Mouse (Mus musculus) testis, postnatal 10 days (tissue): ENCODE measurements around the gene Cd207.

ENCODE experiments used
- DNase-seq: peaks from one replicate; pipeline ENCODE4 v3.0.0; 2021; ENCODE audit warnings: low spot score

The Cd207 gene

DNA sequence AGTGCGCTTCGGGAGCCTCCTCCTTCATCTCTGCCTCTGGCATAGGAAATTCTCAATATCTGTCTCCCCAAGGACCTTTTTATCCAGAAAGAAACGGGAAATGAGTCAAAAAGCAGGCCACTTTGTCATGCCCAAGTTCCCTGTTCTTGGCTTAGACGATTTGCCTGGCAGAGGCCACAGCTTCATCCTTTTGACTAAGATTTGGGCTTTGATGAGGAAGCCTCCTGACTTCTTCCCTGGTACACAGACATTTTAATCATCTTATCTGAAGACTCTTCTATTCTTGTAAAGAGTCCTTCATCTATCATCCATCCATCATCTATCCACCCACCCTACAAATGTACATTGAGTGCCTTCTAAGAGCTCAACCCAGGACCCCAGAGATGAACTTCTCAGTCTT, at the start of gene Cd207:
Cd207 (minus strand) TSS at position 101 of the 400 bp plus-strand sequence.
- no peak for DNase-seq

DNA sequence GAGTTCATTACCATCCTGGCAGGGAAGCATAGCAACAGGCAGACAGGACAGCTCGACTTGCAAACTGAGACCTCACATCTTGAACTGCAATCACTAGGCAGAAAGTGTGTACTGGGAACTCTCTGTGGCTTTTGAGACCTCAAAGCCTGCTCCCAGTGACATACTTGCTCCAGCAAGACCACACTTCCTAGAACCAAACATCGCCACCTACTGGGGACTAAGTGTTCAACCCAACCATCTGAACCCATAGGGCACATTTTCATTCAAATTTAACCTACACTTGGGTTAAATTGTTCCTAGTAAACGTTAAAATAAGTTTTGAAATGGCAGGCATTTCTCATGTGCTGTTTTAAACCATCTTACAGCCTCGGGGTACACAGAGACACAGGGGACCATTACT, 49.5 kb upstream of the Cd207 start:
- DNase-seq = no peak

DNA sequence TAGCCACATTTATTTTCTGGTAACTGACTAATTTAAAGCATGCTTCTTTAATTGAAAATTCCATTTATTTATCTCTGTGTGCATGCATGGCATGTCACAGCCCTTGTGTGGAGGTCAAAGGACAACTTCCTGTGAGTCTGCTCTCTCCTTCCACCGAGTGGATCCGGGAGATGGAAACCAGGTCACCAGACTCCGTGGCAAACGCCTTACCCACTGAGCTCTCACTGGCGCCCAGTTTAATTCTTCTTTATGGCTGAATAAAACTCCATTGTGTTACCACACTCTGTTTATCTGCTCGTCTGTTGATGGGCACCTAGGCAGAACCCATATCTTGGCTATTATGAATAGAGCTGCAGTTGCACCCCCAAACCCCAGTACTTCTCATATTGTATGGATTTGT, 44.9 kb upstream of the Cd207 start:
- DNase-seq = no peak

DNA sequence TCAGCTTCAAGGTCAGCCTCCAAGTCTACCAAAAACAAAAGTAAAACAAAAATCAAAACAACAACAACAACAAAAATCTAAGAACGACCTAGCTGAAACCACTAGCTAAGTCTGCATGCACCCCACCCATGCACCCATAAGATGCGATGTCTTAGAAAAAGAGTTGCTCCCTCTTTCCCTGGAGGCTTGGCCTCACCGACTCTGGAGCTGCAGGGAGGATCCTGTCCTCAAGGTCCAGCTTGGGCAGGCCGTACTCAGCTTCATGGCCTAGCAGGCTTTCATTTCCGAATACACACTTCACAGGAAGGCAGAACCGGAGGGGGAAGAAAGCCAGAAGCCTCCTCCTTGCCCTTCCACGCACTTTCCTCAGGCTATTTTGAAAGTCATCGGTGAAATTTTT, 39.4 kb upstream of the Cd207 start:
- DNase-seq = no peak

DNA sequence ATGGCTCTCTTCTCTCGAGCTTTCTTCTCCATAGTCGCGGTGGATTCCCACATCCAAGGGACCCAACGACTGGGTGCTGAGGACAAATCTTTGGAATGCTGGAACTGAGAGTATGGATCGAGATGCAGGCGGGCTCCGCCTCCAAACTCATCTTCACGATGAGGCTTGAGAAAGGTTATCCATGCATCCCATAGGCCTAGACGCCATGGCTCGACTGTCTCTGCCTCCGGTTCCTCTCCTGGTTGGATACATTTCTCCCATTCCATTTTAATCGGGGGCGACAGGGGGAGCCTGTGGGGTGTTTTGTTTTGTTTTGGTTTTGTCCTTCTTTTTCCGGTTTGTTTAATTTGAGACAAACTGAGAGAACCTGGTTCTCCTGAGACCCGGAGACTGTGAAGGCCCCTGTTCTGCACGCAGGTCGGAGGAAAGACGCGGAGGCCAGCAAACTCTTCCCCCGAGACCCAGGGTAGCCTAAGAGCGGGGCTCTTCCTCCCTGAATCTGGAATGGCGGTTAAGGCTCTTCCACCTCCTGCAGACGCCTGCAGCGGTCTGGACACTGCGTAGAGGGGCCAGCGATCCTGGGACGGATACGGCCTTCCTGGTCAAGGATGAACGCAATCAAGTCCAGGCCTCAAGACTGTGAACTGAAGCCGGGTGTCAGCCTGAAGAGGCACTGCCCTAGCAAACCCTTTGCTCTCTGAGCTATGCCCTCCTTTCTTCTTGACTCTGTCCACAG, 38.0 kb upstream of the Cd207 start:
- no peak for DNase-seq

DNA sequence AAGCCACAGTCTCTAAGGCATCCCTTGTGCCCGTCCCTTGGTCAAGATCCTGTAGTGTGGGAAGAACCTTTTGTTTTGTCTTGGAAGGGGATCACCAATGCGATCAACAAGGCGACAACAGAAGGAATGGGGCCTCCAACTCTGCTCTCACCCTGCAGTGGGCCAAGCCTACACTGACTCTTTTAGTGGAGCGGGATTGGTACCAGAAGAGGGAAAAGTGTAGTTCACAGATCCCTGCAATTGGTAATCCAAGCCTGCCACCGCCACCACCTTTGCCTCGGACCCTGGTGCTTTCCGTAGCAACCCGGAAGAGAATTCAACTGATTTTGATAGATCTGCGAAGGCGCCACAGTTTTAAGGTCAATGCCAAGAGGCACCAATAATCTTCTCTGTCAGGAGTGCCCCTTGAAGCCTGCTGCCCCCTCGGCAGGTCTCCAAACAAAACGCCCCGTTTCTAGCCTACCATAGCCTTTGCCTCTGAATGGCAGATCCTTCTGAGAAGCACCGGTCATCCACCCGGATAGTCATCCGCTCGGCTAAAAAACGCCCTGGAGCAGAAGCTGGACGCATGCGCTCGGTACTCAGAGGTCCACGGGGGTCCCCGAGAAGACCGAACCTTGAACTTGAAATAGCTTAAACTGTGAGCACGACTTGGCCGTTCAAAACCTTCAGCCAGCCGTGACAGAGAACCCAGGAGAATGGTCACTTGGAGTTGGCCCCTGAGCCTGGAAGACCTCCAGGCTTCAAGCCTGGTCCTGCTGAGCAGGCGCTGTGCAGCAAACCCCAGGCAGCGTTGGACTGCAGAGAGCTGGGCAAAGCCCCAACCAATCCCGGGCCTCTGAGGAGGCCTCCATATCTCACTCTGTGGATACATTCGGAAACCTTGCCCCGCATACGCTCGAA, 36.8 kb upstream of the Cd207 start:
- no peak for DNase-seq

DNA sequence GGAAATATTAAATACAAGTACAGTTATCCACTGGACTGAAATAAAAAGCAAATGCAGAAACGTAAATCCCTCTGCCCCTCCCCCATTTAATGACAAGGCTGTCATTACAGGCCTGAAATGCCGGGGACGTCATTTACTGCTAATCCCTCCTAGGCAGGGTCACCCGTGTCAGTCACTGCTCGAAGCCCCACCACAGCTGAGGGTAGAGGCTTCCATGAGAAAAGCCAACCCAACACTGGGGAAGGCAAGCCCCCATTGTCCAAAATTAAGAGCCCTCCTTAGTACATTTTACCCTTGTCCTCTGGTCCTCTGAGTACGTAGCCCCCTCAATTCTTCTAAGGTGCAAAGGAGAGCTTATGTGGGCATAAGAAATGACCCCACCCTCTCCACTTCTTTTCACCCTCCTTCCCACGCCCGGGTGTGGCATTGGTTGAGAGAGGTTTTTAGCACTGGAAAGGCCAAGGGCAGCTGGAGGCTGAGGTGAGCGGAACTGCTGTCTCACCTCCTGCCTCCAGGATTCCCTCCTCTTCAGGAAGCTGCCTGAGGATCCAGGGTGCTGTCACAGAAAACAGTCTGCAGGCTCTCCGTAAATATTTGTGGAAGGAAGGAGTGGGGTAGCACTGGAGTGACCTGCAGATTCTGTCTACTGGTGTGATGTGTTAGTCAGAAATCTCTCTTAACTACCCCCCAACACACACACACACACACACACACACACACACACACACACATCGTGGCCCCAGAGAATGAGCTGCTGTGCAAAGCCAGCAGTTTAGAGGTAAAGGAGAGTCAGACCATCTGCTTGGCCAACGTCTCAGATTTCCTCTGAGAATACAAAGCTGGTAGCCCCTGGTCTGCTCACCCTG, 35.8 kb upstream of the Cd207 start:
- no peak for DNase-seq

DNA sequence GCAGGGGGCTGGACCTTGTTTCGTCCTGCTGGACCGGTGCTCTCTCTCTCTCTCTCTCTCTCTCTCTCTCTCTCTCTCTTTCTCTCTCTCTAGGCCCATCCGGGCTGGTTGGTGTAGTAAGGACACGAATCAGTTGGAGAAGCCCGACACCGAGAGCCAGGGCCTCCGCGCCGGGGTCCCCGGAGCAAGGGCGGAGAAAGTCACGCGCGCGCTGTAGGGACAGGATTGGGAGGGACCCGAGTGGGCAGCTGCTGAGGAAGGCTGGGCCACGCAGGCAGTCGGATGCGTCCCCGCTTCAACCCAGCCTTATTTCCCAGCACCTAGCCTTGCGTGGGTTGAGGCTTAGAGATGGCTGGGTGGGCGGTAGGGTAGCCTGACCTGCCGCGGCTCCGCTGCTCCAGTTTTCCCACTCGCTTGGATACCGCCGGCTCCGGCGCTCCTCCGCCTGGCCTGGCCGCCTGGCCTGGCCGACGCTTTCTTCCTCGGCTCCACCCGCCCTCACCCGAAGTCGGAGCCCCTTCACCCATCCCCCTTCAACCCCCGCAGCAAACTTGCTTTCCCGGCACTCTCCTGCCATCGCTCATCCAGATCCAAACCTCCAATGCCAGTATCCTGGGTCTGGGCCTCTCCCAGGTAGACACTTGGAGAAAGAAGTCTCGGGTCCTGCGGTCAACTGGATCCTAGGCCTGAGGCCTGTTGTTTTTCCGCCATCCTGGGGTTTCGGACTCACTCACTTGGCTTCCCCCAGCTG, 34.2 kb upstream of the Cd207 start:
- DNase-seq = no peak

DNA sequence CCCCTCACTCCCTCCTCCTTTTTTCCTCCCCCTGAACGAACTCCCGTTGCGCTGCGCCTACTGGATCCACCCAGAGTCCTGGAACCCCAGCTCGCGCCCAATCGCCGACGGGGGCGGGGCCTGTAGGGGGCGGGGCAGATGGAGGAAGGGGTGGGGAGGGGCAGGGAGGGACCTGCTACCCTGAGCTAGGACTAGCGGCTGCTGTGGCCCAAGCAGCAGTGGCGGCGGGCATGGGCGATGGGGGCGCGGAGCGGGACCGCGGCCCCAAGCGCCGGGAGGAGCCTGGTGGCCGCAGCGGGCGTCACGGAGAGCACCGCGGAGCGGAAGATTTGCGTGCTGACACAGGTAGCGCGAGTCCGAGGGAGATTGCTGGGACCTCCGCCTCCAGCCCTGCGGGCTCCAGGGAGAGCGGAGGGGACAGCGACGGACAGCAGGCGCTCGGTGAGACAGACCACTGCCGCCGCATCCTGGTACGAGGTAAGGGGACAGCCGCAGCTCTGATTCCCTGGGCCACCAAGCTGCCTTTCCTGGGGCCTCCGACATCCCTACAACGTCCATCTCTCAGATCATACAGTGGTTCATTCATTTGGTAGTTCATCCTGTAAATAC, 33.5 kb upstream of the Cd207 start, which contains the start of gene Vax2:
Vax2 (plus strand) TSS at position 198 of the 609 bp plus-strand sequence.
- DNase-seq = peak; percentile 81

DNA sequence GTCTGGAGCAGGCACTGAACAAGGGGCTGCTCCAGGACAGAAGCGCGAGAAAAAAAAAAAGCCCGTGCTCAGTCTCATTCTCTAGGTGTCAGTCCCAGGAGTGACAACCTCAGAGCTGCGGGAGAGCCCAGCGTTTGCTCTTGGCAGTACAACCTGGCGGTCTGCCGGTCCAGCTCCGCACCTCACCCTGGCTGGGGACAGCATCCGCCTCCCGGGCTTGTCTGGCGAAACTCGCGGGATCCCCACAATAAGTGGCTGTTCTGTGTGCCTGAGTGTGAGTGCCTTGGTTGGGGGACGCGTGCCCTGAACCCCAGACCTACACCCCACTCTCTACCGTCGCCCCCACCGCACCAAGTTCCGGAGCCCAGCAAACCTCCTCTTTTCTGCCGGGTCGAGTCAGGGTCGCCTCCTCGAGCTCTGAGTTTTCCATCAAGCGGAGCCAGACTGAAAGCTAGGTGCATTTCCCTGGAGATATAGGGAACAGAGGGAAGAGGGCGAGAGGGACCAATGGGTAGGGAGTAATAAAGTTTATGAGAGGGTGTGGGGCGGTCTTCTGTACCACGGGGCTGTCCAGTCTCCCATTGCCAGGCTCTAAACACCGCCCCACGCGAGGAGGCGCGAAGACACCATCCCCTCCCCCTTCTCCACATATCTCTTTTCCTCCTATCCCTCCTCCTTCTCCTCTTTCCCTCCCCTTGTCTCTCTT, 32.9 kb upstream of the Cd207 start:
- DNase-seq = no peak

DNA sequence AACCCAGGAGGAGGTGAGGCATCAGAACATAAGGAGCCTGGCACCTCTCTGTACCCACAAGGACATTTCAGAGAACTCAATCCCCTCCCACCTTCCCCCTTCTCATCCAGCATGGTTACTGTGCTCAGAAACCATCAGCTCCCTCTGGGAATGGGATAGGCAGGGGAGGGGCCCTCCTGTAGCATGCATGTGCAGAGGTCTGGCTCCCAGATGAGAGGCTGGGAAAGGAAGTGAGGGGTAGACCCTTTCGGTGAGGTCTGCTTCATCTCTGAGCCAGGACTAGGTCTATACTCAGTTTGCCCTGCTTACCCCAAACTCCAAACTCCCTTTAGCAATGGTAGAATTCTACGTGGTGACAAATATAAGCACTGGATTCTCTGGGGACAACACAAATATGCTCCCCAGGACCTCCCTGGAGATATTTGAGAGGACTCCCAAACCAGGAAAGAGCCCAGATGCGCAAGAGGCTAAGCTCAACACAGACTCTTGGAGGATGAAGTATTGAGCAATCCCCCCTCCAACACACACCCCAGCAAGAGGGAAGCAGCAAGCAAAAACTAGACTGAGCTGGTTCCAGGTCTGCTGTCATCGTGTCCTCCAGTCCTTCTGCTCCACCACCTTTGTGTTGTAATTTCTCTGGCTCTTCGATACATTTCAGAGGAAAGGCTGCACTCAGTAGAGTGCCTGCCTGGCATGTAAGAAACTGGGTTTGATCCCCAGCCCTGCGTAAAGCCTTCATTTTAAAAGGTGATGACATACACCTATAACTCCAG, 30.3 kb upstream of the Cd207 start:
- DNase-seq = no peak

DNA sequence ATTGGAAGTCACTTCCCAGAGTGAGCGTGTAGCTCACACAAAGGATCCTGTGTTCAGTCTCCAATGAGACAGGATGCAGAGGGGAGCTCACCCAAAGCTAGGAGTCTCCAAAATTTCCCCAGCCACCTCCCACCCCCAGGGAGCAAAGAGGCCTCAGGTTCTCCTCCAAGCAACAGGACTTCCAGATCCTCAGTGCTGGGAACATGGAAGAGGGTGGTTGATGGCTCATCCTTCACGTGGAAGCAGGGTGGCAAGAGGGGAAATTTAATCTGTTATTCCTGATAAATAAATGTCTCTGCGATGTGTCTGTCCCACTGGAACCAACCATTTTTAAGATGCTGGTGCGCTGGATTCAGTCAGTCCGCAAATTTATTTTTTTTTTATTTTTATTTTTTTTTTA, 27.0 kb upstream of the Cd207 start:
- no peak for DNase-seq

DNA sequence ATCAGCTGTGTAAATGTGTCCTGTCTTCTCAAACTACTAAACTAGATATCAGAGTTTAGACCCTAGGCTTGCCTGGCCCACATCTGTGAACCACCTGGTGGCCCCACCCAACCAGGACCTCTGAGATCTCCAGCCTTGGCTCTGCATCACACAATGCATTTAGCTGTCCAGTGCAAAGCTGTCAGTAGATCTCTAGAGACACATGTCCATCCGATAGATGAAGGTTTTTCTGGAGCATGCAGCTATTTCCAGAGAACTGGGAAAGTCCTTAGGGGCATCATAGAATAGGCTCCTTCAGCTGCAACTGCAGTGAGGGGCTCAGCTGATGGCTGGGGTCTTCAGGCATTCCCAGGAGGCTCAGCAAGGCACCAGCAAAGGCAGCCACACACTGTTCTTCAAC, 26.6 kb upstream of the Cd207 start:
- DNase-seq = no peak

DNA sequence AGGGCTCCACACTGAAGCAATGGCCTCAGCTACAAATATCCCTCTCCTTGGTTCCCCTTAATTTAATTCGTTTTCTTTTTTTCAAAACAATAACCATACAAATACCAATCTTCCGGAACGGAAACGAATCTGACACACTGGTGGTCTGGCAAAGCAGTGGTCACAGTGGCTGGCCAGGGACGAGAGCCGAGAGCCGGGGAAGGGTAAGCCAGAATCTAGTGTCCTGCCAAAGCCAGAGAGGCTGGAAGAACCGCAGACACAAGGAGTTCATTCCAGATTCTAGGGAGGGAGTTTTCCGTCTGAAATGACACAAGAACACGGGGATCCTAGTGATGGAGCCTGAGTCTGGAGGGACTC, 26.0 kb upstream of the Cd207 start:
- no peak for DNase-seq

DNA sequence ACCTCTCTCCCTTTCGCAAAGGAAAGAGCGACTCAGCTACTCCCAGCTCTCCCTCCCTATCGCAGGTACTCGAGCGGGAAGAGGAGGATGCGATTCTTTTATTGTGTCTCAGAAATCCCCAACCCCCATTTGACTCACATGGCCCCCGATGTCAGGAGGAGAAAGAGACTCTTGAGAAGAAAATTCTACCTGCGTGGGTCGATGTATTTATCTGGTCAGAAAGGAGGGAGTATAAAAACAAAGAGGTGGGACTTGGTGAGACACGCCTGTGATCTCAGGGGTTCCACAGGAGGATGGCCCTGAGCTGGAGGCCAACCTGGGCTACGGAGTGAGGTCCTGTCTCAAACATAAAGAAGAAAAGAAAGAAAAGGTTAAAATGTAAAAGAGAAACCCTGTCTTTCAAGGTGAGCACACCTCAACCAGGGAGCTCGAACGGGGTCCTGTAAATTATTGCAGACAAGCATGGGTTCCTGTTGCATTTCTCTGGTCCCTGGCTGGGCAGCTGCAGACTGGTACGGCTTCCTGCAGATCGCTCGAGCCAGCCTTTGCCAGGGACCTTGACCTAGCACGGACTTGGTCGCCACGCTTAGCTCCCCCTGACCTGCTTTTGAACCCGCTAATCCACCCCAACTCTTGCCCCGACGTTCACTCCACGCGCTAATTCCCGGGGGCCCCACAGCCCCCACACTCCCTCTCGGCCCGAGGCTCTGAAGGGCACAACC, 25.5 kb upstream of the Cd207 start:
- DNase-seq = no peak

DNA sequence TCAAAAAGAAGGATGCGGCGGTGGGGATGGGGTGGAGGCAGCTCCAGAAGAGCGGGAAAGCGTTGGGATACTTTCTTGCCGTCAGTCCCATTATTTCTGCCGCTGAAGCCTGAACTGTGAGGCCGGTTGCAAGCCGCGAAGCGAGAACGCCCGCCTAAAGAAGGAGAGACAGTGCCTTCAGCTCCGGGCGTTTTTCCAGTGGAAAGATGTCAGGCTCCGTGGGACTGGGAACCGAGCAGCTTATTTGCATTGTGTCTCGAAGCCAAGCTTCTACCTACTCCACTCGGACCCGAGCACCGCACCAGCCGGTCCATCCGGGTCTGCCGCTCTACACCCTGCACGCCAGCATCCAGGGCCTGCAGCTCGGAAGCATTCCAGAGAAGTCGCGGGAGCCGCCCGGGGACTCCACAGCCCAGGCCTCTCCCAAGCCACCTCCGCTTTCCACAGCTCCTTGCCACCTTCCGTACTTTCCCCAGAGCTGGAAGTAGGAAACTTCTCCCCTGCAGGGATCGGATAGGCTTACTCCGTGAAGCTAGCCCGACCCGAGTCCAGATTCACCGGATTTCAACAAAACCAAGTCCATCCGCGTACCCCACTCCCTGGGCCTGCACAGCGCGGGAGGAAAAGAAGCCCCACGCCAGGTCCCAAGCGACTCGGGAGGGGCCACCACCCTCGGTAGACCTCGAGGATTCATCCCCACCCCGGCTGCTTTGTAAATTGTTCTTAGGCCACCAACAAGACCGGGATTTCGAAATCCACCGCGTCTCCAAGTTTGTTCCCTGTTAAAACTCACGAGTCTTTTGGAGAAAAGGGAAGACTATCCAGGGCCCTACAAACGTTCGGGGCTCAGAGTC, 24.7 kb upstream of the Cd207 start:
- DNase-seq = peak; percentile 48

DNA sequence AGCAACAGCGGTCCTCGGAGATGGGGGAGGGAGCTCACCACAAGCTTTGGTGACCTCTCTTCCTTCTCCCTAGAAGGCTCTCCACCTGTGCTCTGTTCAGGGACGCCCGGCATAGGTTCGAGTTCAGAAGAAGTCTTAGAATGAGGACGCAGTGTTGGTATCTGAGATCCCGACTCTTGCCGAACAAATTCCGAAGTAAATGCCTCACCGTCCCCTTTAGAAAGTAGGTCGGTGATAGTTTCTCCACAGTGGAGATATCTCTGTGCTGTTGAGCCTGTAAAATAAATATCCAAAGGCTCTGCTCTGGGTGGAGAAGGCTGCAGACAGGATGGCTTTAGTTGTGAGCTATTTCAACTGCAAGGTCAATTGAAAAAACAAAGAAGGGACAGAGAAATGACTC, 23.3 kb upstream of the Cd207 start:
- no peak for DNase-seq

DNA sequence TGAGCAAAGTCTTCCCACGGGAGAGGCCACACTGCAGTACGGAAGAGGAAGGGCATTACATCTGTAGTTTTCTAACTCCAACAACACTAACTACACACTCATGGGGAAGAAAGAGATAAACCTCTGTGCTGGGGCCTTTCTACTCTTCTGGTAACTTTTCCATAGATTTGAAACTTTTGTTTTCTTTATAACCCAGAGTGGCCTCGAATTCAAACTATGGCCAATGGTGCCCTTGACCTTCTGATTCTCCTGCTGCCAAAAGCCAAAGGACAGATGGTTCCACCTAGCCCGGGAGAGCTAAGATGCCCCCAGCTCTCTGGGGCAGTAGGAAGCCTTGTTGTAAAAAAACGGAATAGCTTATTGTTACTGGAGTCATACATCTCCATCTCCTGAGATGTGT, 22.3 kb upstream of the Cd207 start:
- DNase-seq = no peak
